Mouse (Mus musculus): ENCODE measurements around the gene Olfr1446. TPM values are rescaled to one million over a fixed set of nuclear protein-coding genes. Genes with fewer than 3 reads are reported as not detected.

The Olfr1446 gene
- total RNA-seq (2021), result not detected
- long read RNA-seq, experiment 1, result 0 reads
- long read RNA-seq, experiment 2, result 0 reads

DNA sequence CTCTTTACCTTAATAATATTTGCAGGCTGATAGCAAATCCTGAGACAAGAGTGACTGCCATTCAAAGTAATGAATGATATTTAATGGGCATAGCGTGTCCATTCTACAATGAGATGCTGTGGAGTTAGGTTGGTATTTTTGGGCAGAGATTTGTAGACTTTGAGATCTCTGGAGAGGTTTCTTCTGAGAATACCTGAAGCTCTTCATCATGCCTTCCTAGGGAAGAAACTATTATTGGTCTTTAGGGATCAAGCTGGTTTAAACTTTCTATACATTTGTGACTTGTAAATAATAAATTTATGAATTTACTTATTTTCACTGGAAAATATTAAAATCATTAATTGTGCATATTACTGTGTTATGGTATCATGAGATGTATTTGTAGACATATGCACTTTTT, at the start of gene Olfr1446:
Gene Olfr1446 (minus strand): TSS at position 101 of the 400 bp plus-strand sequence.
- DNase-seq, result no peak

DNA sequence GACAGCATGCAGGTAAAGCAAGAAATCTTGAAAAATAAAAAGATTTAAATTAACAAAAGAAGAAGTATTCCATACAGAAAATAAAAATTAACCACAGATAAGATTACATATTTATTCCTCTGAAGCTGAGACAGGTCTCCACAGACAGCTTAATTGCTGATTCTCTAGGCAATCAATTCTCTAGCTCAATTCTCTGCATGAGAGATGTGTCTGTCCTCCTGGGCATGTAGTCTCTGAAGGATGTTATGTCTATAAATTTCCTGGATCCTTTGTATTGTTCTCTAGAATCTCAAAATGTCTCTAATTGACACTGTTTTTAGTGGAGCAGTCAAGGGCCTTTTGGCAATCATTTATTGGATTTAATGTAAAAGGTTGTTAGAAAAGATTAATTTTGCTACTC, 37.2 kb upstream of the Olfr1446 start, which contains the start of gene Olfr1449:
Gene Olfr1449 (plus strand): TSS at position 301 of the 400 bp plus-strand sequence.
- DNase-seq, result no peak

DNA sequence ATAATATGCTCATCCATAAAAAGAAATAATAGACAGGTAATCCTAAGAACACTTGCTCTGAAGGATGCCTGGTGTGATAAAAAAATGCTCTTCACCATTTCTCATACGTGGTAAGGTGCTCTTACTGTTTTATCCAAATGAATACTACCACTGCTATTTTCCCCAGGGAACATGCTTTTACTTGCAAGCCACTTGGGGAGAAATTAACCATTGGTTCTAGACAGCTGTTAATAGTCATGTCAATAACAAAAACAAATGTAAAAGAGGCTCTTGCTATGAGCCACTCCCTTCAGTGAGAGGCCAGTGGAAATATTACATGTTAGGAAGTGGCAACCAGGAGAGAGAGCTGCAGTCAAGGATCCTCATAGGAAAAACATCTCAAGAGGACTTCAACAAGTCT, 31.0 kb upstream of the Olfr1446 start, which contains the start of gene Olfr1448:
Gene Olfr1448 (minus strand): TSS at position 101 of the 400 bp plus-strand sequence.
- no peak for DNase-seq

- DNase-seq, result no peak
These were observed 10.3 kb upstream of the Olfr1446 start, which contains the start of gene Olfr1447 for GRCm38 (mm10) chr19:12903643-12904042. Gene Olfr1447 (minus strand): TSS chr19:12903743.

- no peak for DNase-seq
These were observed 9.8 kb downstream of the Olfr1446 start, which contains the start of gene Olfr1445 for GRCm38 (mm10) chr19:12883555-12883954. Gene Olfr1445 (plus strand): TSS chr19:12883855.

DNA sequence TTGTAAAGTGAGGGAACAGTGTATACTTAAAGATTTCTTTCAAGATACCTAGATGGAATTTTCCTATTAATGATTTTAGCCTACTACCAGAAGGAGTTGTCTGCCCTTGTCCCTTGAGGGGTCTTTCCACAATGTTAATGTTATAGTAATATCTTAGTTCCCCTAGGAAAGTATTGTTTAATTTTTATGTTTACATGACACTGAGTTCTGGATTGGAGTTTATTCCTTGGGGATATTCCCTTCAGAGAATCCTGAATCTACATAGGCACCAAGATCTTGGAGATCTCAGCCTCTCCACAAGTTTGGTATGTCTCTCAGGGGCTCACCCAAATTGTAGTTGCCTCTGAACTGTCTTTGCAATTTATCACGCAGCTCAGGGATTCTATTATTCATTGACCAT, 36.3 kb downstream of the Olfr1446 start, which contains the start of gene Olfr1444:
Gene Olfr1444 (plus strand): TSS at position 301 of the 400 bp plus-strand sequence.
- DNase-seq, result no peak

DNA sequence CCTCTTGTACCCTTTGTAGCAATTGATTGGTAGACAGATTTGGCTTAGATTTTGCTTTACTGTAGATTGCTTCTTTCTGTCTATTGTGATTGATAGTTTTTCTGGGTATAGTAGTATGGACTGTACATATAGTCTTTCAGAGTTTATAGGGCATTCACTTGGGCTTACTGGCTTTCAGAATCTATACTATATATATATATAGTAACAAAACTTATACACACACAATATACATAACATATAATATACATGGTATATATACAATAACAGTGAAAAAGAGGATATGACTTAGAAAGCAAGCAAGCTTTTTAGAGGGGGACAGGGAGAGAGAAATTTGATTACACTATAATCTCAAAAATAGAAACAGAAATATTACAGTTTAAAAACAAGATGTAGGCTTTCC, 46.9 kb downstream of the Olfr1446 start, which contains the start of gene Gm5244:
Gene Gm5244 (plus strand): TSS at position 301 of the 400 bp plus-strand sequence.
- no peak for DNase-seq

- no peak for DNase-seq
These were observed 54.8 kb downstream of the Olfr1446 start for GRCm38 (mm10) chr19:12838507-12838906.

Other genes starting within 250 kb of the Olfr1446 start
- gene Olfr1442, start 223.1 kb downstream of the Olfr1446 start, total RNA-seq (2021), result not detected
- gene Olfr1443, start 215.4 kb downstream of the Olfr1446 start, total RNA-seq (2021), result not detected
- gene Keg1, start 197.7 kb downstream of the Olfr1446 start, total RNA-seq (2021), result not detected
- 1 to 10 TPM; 3.2 to 3.4 TPM for gene Cntf, start 127.9 kb downstream of the Olfr1446 start, total RNA-seq (2021)
- 10 to 100 TPM; 82.9 to 97.8 TPM for gene Zfp91, start 97.4 kb downstream of the Olfr1446 start, total RNA-seq (2021)
- gene Lpxn, start 97.3 kb downstream of the Olfr1446 start, total RNA-seq (2021), result under 1 TPM; 0.36 to 0.38 TPM
- gene Gm5244, start 46.8 kb downstream of the Olfr1446 start, total RNA-seq (2021), result not detected
- not detected for gene Olfr1444, start 36.2 kb downstream of the Olfr1446 start, total RNA-seq (2021)
- not detected for gene Olfr1445, start 9.7 kb downstream of the Olfr1446 start, total RNA-seq (2021)
- gene Olfr1447, start 10.2 kb upstream of the Olfr1446 start, total RNA-seq (2021), result not detected
- not detected for gene Olfr1448, start 30.9 kb upstream of the Olfr1446 start, total RNA-seq (2021)
- not detected for gene Olfr1449, start 37.3 kb upstream of the Olfr1446 start, total RNA-seq (2021)
- gene Olfr1450, start 56.7 kb upstream of the Olfr1446 start, total RNA-seq (2021), result not detected
- gene Olfr1451, start 101.5 kb upstream of the Olfr1446 start, total RNA-seq (2021), result not detected
- gene Olfr1453, start 134.8 kb upstream of the Olfr1446 start, total RNA-seq (2021), result not detected
- not detected for gene Olfr1454, start 167.1 kb upstream of the Olfr1446 start, total RNA-seq (2021)
- gene Olfr1457, start 204.4 kb upstream of the Olfr1446 start, total RNA-seq (2021), result not detected
- gene Olfr1458, start 213.3 kb upstream of the Olfr1446 start, total RNA-seq (2021), result not detected

Measured in gastrocnemius, postnatal 25 days (tissue).